Mouse (Mus musculus) myocyte (in vitro differentiated cells): ENCODE data around the gene Alox5ap. TPM values are rescaled to one million over a fixed set of nuclear protein-coding genes. Genes with fewer than 3 reads are reported as not detected.

Experiments used
- H3K27me3 ChIP-seq: one replicate; pipeline ENCODE4 v1.6.1; 2011; ENCODE audit not compliant: control insufficient read depth, insufficient read depth, insufficient read length
- H3K36me3 ChIP-seq: one replicate; pipeline ENCODE4 v1.6.1; 2011; ENCODE audit not compliant: control insufficient read depth, insufficient read depth
- H3K4me2 ChIP-seq: one replicate; pipeline ENCODE4 v1.6.1; 2011; ENCODE audit warnings: low read depth, control low read depth
- H3K4me3 ChIP-seq: one replicate; pipeline ENCODE4 v1.5.1; 2011; ENCODE audit warnings: mild to moderate bottlenecking, control low read depth, moderate library complexity
- H3K79me2 ChIP-seq: one replicate; pipeline ENCODE4 v1.6.1; 2011; ENCODE audit not compliant: control insufficient read depth, insufficient read depth
- H3ac ChIP-seq: one replicate; pipeline ENCODE4 v1.6.1; 2011; ENCODE audit not compliant: control insufficient read depth, insufficient read length
- CEBPB ChIP-seq: IDR thresholded peaks from 2 replicates; pipeline ENCODE4 v1.6.1; 2011; ENCODE audit warnings: mild to moderate bottlenecking, moderate library complexity; ENCODE audit not compliant: poor library complexity, insufficient read depth, severe bottlenecking
- E2F4 ChIP-seq: IDR thresholded peaks from one replicate; pipeline ENCODE4 v1.6.1; 2011; ENCODE audit warnings: mild to moderate bottlenecking, control low read depth, moderate library complexity; ENCODE audit not compliant: insufficient read depth
- MAX ChIP-seq: IDR thresholded peaks from one replicate; pipeline ENCODE4 v1.6.1; 2011; ENCODE audit warnings: low read depth, mild to moderate bottlenecking, control low read depth
- MYOD1 ChIP-seq, 3 experiments: IDR thresholded peaks; one replicate each; pipeline ENCODE4 v1.6.1; 2011; ENCODE audit warnings: control low read depth in 2 of 3, low read depth in 2 of 3, mild to moderate bottlenecking in 2 of 3, moderate library complexity in 1 of 3; ENCODE audit not compliant: insufficient read length in 2 of 3, control insufficient read depth in 1 of 3
- MYOG ChIP-seq, 3 experiments: IDR thresholded peaks; one replicate each; pipeline ENCODE4 v1.6.1; 2011; ENCODE audit warnings: control low read depth in 2 of 3, low read depth in 2 of 3, mild to moderate bottlenecking in 2 of 3; ENCODE audit not compliant: insufficient read length in 2 of 3, control insufficient read depth in 1 of 3, insufficient read depth in 1 of 3
- POLR2A ChIP-seq: IDR thresholded peaks from one replicate; pipeline ENCODE4 v1.6.1; 2011; ENCODE audit warnings: low read depth, mild to moderate bottlenecking, control low read depth, moderate library complexity; ENCODE audit not compliant: insufficient read length
- POLR2AphosphoS2 ChIP-seq: IDR thresholded peaks from one replicate; pipeline ENCODE4 v1.6.1; 2011; ENCODE audit warnings: low read depth, control low read depth; ENCODE audit not compliant: insufficient read length
- REST ChIP-seq: IDR thresholded peaks from one replicate; pipeline ENCODE4 v1.6.1; 2011; ENCODE audit warnings: mild to moderate bottlenecking, control low read depth, moderate library complexity; ENCODE audit not compliant: insufficient read depth, insufficient read length
- SRF ChIP-seq: IDR thresholded peaks from one replicate; pipeline ENCODE4 v1.6.1; 2011; ENCODE audit warnings: low read depth; ENCODE audit not compliant: control insufficient read depth, insufficient read length
- TCF12 ChIP-seq: IDR thresholded peaks from one replicate; pipeline ENCODE4 v1.6.1; 2011; ENCODE audit warnings: mild to moderate bottlenecking, control low read depth; ENCODE audit not compliant: poor library complexity, insufficient read depth, severe bottlenecking
- TCF3 ChIP-seq: IDR thresholded peaks from one replicate; pipeline ENCODE4 v1.6.1; 2011; ENCODE audit warnings: low read depth, control low read depth; ENCODE audit not compliant: insufficient read length
- USF1 ChIP-seq: IDR thresholded peaks from one replicate; pipeline ENCODE4 v1.6.1; 2011; ENCODE audit warnings: low read depth, mild to moderate bottlenecking, control low read depth, moderate library complexity
- polyA plus RNA-seq: library from polyadenylated mRNA; unstranded; fragments of >200 nt; fragmentation: generic; extraction: Trizol; gene quantifications from one replicate; pipeline ENCODE4 v1.2.1, GENCODE M21; 2012; ENCODE audit warnings: missing spikeins

The Alox5ap gene
- polyA plus RNA-seq, 1 experiment: 28.8 TPM

DNA sequence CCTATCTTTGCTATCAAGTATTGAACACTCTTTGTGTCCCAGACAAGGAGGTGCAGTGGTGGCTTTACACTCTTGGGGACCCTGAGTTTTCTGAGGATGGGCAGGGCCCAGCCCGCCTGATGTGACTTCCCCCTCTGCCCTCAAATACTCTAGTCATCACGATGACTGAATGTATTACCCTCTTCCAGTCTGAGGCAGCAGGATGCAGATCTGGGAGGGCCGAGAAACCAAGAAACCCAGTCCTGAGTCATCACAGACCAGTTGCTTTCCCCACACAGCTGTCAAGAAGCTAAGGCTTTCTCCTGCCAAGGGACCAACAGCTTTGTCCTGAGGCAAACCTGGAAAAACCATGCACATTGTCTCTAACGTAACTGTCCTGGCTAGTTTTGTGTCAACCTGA, 2.9 kb downstream of the Alox5ap start:
- Histone ChIP-seq H3K79me2 (no peaks in the 10 kb centered on the region), H3K4me3 (no peak overlapping the region), H3K4me2 (peak overlapping the region; percentile 53), H3ac (no peak overlapping the region), H3K36me3 (no peaks in the 10 kb centered on the region), H3K27me3 (no peaks in the 10 kb centered on the region)
- TF ChIP-seq MYOG (IDR thresholded peaks at IDR 0.05; ENCODE audit: control insufficient read depth in 1 of 3, insufficient read depth in 1 of 3, insufficient read length in 2 of 3, low read depth in 2 of 3) (peak; percentile 47 to 89 (median 87)), TCF12 (peak; percentile 75), MYOD1 (IDR thresholded peaks at IDR 0.05; ENCODE audit: control insufficient read depth in 1 of 3, insufficient read length in 2 of 3, low read depth in 2 of 3) (peak; percentile 79 to 91 (median 88)), E2F4 (no peak)

DNA sequence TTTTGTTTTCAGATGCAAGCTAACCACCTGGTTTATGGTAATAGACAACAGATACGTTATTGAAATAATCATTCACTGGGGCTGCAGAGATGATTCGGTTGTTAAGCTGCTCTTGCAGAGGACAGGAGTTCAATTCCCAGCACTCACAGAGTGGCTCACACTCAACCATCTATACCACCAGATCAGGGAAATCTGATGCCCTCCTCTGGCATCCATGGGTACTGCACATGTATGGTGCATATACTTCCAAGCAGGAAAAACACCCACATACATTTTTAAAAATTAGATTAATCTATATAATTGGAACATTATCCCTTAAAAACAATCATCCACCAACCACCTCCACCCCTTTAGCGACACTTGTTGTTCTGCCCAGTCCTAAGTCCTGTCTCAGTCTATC, 6.7 kb downstream of the Alox5ap start:
- no peak overlapping the region for H3K4me2 ChIP-seq
- no peak for TF ChIP-seq MYOD1 (IDR thresholded peaks at IDR 0.05; ENCODE audit: control insufficient read depth in 1 of 3, insufficient read length in 2 of 3, low read depth in 2 of 3)
- TF ChIP-seq MAX: no peak
- TF ChIP-seq E2F4: no peak
- no peak for TF ChIP-seq REST
- TF ChIP-seq POLR2A: no peak
- no peak for TF ChIP-seq TCF12
- no peak for TF ChIP-seq CEBPB
- no peak for TF ChIP-seq SRF
- no peak for TF ChIP-seq TCF3
- no peak for TF ChIP-seq MYOG (IDR thresholded peaks at IDR 0.05; ENCODE audit: control insufficient read depth in 1 of 3, insufficient read depth in 1 of 3, insufficient read length in 2 of 3, low read depth in 2 of 3)
- no peak for TF ChIP-seq POLR2AphosphoS2
- no peak for TF ChIP-seq USF1
- no peaks in the 10 kb centered on the region for H3K27me3 ChIP-seq
- H3K79me2 ChIP-seq: no peaks in the 10 kb centered on the region
- H3ac ChIP-seq: no peak overlapping the region
- H3K36me3 ChIP-seq: no peaks in the 10 kb centered on the region
- H3K4me3 ChIP-seq: no peak overlapping the region

DNA sequence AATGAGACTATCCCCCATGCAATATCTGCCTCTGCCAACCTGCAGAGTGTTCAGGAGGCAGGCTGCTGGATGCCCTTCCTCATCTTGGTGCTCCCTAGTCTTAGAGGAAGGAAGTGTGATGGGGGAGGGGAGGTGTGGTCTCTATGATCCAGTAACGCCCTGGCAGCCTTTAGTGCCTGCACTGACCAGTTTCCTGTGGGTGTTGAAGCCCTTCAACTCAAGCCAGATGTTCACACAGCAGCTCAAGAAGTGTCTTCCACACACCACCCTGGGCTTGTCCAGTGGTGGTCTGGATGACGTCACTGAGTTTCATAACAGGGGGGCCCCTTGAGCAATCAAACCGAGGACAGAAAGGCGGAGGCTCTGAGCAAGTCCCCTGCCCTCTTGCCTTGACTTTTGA, 8.0 kb downstream of the Alox5ap start:
- TF ChIP-seq MYOG (IDR thresholded peaks at IDR 0.05; ENCODE audit: control insufficient read depth in 1 of 3, insufficient read depth in 1 of 3, insufficient read length in 2 of 3, low read depth in 2 of 3) (no peak), MAX (no peak), POLR2A (no peak), USF1 (no peak), TCF12 (no peak), POLR2AphosphoS2 (no peak), SRF (no peak), CEBPB (no peak), MYOD1 (IDR thresholded peaks at IDR 0.05; ENCODE audit: control insufficient read depth in 1 of 3, insufficient read length in 2 of 3, low read depth in 2 of 3) (no peak), TCF3 (no peak), REST (no peak), E2F4 (no peak)
- H3K27me3 ChIP-seq: no peaks in the 10 kb centered on the region
- H3K36me3 ChIP-seq: no peaks in the 10 kb centered on the region
- H3K4me2 ChIP-seq: no peak overlapping the region
- H3ac ChIP-seq: no peak overlapping the region
- no peak overlapping the region for H3K4me3 ChIP-seq
- no peaks in the 10 kb centered on the region for H3K79me2 ChIP-seq

DNA sequence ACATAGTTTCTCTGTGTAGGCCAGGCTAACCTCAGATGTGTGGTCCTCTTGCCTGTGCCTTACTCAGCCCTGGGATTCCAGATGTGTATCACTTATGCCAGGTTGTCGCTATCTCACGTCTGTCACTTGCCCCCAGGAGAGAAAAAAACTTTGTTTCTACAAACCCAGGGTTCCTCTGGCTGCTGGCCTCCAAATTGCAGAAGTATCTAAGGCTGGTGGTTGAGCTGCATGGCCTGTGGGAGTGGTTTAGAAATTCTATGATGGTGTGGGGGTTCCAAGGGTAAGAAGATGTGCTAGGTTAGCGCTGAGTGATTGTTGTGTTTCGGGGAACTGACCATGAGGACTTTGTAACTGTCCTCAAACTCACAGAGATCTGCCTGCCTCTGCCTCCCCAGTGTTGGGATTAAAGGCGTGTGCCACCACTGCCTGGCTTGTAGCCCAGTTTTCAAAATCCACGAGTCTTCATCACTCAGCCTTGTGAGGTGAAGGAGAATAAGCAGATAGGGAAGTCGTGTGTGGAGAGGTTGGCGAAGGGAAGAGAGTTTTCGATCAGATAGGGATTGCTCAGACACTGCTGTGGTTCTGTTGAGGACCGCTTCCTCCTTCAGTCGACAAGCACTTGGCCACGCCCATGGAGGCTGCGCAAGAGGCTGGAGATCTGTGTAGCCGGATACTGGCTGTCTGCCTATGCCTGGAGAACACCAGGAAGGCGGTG, 10.0 kb downstream of the Alox5ap start:
- no peak overlapping the region for H3K4me2 ChIP-seq
- no peaks in the 10 kb centered on the region for H3K36me3 ChIP-seq
- no peaks in the 10 kb centered on the region for H3K79me2 ChIP-seq
- H3ac ChIP-seq: no peak overlapping the region
- H3K4me3 ChIP-seq: no peak overlapping the region
- TF ChIP-seq MAX (no peak), TCF3 (no peak), POLR2A (no peak), SRF (no peak), MYOG (IDR thresholded peaks at IDR 0.05; ENCODE audit: control insufficient read depth in 1 of 3, insufficient read depth in 1 of 3, insufficient read length in 2 of 3, low read depth in 2 of 3) (no peak), USF1 (no peak)
- no peaks in the 10 kb centered on the region for H3K27me3 ChIP-seq

DNA sequence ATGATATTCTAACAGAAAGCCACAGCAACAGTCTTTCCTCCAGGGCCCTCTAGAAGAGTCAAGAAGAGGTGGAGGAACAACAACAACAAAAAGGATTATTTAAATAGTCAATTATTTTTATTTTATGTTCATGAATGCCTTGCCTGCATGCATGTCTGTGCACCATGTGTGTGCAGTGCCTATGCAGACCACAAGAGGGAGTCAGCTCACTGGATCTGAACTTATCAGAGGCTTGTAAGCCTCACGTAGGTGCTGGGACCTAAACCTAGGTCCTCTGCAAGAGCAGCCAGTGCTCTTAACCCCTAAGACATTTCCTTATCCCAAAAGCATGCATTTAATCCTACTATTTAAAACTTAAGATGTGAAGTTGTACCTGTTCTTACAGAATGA, 10.5 kb downstream of the Alox5ap start:
- H3ac ChIP-seq: no peak overlapping the region
- no peaks in the 10 kb centered on the region for H3K36me3 ChIP-seq
- H3K27me3 ChIP-seq: no peaks in the 10 kb centered on the region
- no peak overlapping the region for H3K4me3 ChIP-seq
- no peaks in the 10 kb centered on the region for H3K79me2 ChIP-seq
- no peak for TF ChIP-seq E2F4
- TF ChIP-seq USF1: no peak
- TF ChIP-seq MYOD1 (IDR thresholded peaks at IDR 0.05; ENCODE audit: control insufficient read depth in 1 of 3, insufficient read length in 2 of 3, low read depth in 2 of 3): no peak
- TF ChIP-seq SRF: no peak
- no peak for TF ChIP-seq TCF12
- no peak for TF ChIP-seq POLR2A
- TF ChIP-seq MYOG (IDR thresholded peaks at IDR 0.05; ENCODE audit: control insufficient read depth in 1 of 3, insufficient read depth in 1 of 3, insufficient read length in 2 of 3, low read depth in 2 of 3): no peak
- TF ChIP-seq TCF3: no peak
- TF ChIP-seq MAX: no peak
- TF ChIP-seq CEBPB: no peak
- no peak for TF ChIP-seq POLR2AphosphoS2
- TF ChIP-seq REST: no peak
- no peak overlapping the region for H3K4me2 ChIP-seq
